Mouse (Mus musculus) cortical plate, adult 2 months (tissue): Measurements from ENCODE around the gene Mcoln2. TPM values are rescaled to one million over a fixed set of nuclear protein-coding genes. Genes with fewer than 3 reads are reported as not detected.
"Not testable (repeated sequence)": the region's sequence is repeated elsewhere in the genome, so short reads cannot be mapped to it uniquely, and the experiment has no call there.

Source experiments
- H3K27ac ChIP-seq: fragments of 200-500 bp; 2 replicates; pipeline ENCODE4 v1.5.1; 2012; ENCODE audit warnings: low read length, control low read depth, inconsistent platforms; ENCODE audit not compliant: insufficient read depth
- H3K4me1 ChIP-seq: fragments of 200-500 bp; 2 replicates; pipeline ENCODE4 v1.6.1; 2011; ENCODE audit warnings: low read length; ENCODE audit not compliant: control insufficient read depth, insufficient read depth
- H3K4me3 ChIP-seq: fragments of 200-500 bp; 2 replicates; pipeline ENCODE4 v1.5.1; 2011; ENCODE audit warnings: mild to moderate bottlenecking, low read length, control low read depth; ENCODE audit not compliant: insufficient read depth
- CTCF ChIP-seq: fragments of 200-500 bp; IDR thresholded peaks from 2 replicates; pipeline ENCODE4 v1.5.1; 2011; ENCODE audit warnings: mild to moderate bottlenecking, control low read depth, low read length; ENCODE audit not compliant: insufficient read depth; ENCODE audit errors: extremely low read depth
- POLR2A ChIP-seq: fragments of 200-500 bp; IDR thresholded peaks from 2 replicates; pipeline ENCODE4 v1.6.1; 2011; ENCODE audit warnings: mild to moderate bottlenecking, low read length, control low read depth; ENCODE audit not compliant: insufficient read depth; ENCODE audit errors: extremely low read depth
- polyA plus RNA-seq: library from polyadenylated mRNA; depleted of rRNA; stranded (reverse); fragments of >200 nt; gene quantifications from 2 replicates; pipeline ENCODE4 v1.2.3, GENCODE M21; 2012

The Mcoln2 gene
- polyA plus RNA-seq, 1 experiment: not detected

DNA sequence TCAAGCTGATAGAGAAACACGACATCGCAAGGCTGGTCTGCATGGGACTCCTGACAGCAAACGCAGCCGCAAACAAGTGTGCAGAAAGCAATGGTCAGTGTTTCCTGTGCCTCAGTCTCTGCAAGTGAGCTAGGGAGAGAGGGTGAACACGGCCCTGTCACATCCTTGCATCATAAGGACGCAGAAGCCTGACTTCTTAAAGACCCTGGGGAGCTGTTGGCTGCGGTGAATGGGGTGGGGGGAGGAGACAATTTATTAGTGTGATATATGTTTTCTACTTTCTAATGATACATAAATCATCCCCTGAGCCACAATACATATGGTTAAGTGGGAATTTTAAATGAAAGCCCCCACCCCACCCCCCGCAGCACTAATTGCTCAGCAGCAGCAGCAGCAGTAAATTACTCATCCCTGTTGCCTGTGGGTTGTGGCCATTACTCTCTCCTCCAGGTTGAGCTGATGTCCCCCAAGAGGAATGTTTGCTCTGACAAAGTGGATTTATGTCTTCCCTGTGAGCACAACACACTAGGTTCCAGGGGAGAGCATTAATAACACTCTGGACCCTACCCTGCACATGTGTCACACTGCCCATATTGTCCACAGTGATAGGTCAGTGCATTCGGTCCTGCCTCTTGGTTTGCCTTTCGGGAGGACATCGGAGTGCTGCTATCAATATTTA, 49.3 kb downstream of the Mcoln2 start:
- TF ChIP-seq CTCF (no peak), POLR2A (no peak)
- peaks cover 1% of the 10 kb centered on the region; the same call in 1 of the 2 replicates for H3K4me1 ChIP-seq

DNA sequence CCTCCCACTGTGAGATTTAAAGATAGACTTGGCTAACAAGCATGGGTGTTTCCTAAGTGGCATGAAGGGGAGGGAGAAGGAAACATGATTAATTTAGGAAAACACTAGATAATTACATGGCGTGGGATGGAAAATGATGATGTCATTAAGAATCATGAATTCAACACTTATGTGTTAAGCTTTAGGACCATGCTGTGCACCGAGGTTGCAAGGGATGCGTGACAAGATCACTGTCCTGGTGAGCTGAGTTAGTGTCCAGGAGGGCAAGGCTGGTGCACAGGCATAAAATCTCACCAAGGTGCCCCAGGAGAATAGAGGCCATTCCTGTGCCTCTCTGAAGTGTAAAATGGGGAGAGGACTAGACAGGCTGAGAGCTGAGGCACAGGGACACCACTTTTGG, 49.9 kb downstream of the Mcoln2 start:
- TF ChIP-seq CTCF (no peak), POLR2A (no peak)
- Histone ChIP-seq H3K4me1 (peaks cover 1% of the 10 kb centered on the region; the same call in 1 of the 2 replicates), H3K27ac (no peak overlapping the region), H3K4me3 (no peak overlapping the region)

More for the DNA sequence above, 49.3 kb downstream of the Mcoln2 start:
- Histone ChIP-seq H3K4me3 (no peak overlapping the region), H3K27ac (no peak overlapping the region)

DNA sequence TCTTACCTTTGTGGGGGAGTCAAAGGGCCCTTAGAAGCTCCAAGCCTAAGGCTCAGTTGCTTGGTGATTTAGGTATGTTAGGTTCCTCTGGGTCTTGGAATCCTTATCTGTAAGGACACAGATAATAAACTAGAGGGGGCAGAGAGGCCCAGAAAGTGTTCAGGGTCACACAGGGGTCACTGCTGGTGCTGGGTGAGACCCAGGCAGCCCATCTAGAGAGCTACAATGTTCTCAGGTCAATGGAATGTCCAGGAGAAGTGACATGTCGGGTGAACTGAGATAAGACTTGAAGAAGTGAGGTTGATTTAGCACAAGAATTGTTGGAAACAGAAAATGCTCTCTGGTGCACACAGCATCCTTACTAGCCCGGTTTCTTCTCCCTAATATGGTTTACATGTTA, 54.7 kb downstream of the Mcoln2 start:
- no peak overlapping the region for H3K27ac ChIP-seq
- TF ChIP-seq CTCF (no peak), POLR2A (no peak)
- H3K4me3 ChIP-seq: no peak overlapping the region
- no peaks in the 10 kb centered on the region for H3K4me1 ChIP-seq

DNA sequence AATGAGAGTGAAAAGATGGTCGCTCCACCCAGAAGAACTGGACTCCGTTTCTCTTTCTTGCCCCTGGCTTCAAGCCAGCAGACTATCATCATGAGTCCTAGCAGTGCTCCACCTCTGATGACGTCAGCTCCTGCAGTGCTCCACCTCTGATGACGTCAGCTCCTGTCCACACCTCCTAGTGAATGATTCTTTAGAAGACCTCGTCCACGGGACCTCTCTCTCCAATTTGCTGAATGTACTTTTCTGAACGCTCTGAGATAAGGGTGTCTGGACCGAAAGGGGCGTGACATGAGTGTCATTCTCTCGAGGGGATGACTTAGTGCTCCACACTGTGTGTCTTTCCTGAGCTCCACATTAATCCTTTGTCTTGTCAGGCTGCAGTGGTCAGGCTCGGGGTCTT, 55.7 kb downstream of the Mcoln2 start:
- H3K4me3 ChIP-seq: no peak overlapping the region

DNA sequence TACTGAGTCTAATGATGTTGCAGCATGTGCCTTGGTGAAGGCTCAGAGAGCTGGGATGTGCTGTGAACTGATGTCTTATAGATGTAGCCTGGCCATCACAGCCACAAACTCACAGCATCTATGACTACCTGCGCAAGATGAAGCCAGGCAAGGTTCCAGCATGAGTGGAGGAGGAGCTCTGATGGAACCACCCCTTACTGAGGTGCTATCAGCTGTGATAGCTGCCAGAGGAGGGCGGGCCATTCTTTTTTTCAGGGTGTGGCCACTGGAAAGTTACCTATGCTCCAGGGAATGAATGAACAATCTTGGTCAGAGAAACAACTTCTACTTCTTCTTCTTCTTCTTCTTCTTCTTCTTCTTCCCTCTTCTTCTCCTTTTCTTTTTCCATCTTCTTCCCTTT, 57.0 kb downstream of the Mcoln2 start:
- H3K4me1 ChIP-seq: no peaks in the 10 kb centered on the region
- no peak overlapping the region for H3K27ac ChIP-seq
- no peak overlapping the region for H3K4me3 ChIP-seq
- TF ChIP-seq POLR2A (no peak), CTCF (no peak)

More for the DNA sequence above, 55.7 kb downstream of the Mcoln2 start:
- TF ChIP-seq CTCF (no peak), POLR2A (no peak)
- no peak overlapping the region for H3K27ac ChIP-seq
- no peaks in the 10 kb centered on the region for H3K4me1 ChIP-seq

DNA sequence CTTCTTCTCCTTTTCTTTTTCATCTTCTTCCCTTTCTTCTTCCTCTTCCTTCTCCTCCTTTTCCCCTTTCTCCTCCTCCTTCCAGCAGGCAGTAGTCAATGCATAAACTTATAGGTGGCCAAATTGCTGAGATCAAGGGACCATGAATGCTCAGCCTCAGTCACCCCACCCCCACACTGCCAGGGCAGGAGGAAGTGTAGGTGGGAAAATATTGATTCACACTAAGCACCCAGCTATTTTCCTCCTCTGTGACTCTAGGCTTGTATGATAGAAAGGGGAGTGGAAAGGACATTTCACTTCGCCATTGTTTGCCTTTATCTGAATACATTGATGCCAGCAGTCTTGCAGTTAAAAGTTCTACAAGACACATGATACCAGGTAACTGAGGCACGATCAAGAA, 57.8 kb downstream of the Mcoln2 start:
- Histone ChIP-seq H3K4me3 (no peak overlapping the region), H3K4me1 (no peaks in the 10 kb centered on the region), H3K27ac (no peak overlapping the region)
- TF ChIP-seq CTCF (no peak), POLR2A (no peak)

DNA sequence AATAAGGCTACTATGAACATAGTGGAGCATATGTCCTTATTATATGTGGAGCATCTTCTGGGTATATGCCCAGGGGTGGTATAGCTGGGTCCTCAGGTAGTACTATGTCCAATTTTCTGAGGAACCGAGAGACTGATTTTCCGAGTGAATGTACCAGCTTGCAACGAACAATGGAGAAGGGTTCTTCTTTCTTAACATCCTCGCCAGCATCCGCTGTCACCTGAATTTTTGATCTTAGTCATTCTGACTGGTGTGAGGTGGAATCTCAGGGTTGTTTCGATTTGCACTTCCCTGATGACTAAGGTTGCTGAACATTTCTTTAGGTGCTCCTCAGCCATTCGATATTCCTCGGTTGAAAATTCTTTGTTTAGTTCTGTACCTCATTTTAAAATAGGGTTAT, 60.1 kb downstream of the Mcoln2 start:
- not testable (repeated sequence) for H3K4me1 ChIP-seq, H3K4me3 ChIP-seq, H3K27ac ChIP-seq

DNA sequence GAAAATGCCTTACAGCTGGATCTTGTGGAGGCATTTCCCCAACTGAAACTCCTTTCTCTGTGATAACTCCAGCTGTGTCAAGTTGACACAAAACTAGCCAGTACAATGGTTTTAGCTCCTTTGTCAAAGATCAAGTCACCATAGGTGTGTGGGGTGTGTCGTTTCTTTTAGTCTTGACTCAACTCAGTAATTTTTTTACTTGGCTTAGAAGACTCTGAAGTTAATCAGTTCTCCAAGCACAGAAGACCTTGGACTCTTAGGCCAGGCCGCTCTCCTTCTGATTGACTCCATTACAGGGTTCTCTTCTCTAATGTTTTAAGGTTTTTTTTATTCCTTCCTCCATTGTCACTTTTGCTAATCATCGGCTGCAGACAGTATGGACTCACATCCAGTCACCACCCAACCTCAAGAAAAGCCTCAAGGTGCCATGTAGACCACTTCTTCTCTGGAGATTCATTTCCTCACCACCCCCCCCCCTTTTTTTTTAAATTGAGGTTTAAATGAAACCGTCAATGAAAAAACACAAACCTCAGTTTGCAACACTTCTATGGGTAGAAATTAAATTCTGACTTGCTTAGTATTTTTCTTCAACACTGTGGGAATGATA, 61.6 kb downstream of the Mcoln2 start:
- no peaks in the 10 kb centered on the region for H3K4me1 ChIP-seq
- no peak overlapping the region for H3K4me3 ChIP-seq
- no peak overlapping the region for H3K27ac ChIP-seq
- TF ChIP-seq CTCF (no peak), POLR2A (no peak)

DNA sequence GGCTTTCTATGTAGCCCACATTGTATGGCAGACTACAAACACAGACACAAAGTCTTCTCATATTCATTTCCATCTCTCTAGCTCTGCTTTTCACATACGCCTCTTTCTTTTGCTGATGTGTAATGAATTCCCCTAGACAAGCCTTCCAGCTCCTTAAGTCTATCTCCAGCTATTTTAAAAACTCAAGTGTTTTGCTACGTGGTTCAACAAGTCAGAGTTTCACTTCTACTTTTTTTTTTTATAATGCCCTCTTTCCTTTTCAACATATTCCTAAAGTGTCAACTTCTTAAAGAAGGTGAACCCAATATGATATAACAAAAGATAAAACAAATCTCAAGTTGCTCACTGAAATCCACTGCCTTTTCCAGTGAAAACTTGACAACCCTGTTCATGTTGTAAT, 62.3 kb downstream of the Mcoln2 start:
- Histone ChIP-seq H3K4me3 (no peak overlapping the region), H3K27ac (no peak overlapping the region), H3K4me1 (no peaks in the 10 kb centered on the region)
- TF ChIP-seq POLR2A (no peak), CTCF (no peak)

DNA sequence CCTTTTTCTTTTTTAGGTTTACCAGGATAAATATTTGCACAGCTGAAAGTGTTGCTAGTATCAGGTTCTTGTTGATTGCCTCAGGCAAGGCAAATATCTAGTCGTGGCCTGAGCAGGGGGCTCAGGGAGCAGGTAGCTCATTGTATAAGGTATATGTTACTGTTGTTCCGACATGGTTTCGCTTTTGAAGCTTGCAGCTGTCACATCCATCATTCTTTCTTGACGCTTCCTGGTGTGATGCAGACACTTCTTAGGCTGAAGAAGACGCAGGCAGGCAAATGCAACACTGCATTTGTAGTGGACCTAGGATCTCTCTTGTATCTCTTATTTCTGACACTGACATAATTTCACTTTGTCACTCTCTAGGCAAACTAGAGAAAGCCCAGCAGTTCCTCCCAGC, 63.7 kb downstream of the Mcoln2 start:
- Histone ChIP-seq H3K4me1 (no peaks in the 10 kb centered on the region), H3K27ac (no peak overlapping the region), H3K4me3 (no peak overlapping the region)
- no peak for TF ChIP-seq POLR2A
- no peak for TF ChIP-seq CTCF

DNA sequence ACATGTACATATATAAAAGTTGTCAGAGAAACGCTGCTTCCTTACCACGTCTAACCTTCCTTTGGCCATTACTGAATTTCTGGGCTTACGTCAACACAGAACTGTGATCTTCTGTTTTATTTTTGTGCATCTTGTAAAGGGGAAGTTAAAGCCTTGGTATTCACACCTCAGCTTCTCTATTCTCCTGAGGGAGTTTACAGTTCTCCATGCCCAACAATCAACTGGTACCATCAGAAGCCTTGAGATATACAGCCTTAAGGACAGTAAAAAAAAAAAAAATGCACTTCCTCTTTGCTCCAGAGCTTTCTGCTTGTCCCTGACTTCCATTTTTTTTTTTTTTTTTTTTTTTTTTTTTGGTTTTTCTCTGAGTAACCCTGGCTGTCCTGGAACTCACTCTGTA, 66.9 kb downstream of the Mcoln2 start:
- Histone ChIP-seq H3K4me3 (no peak overlapping the region), H3K27ac (no peak overlapping the region), H3K4me1 (no peaks in the 10 kb centered on the region)
- TF ChIP-seq POLR2A (no peak), CTCF (no peak)
